Mouse (Mus musculus) kidney, postnatal 0 days (tissue): ENCODE measurements around the gene Gm14085. TPM values are rescaled to one million over a fixed set of nuclear protein-coding genes. Genes with fewer than 3 reads are reported as not detected.

Experiments
- ATAC-seq: fragments of 200-750 bp; cut with Nextera tagmentation; replicated peaks from 2 replicates; pipeline ENCODE4 v1.8.0; 2017; ENCODE audit warnings: low read depth, moderate number of reproducible peaks, moderate TSS enrichment, moderate library complexity; ENCODE audit not compliant: low FRiP score
- DNase-seq: peaks from one replicate; pipeline ENCODE4 v3.0.0-alpha.2; 2016; ENCODE audit warnings: low spot score
- H3K27ac ChIP-seq: fragments of 300-500 bp; sonication (generic); 2 replicates; pipeline ENCODE4 v1.5.1; 2014; ENCODE audit warnings: mild to moderate bottlenecking
- H3K27me3 ChIP-seq: fragments of 300-500 bp; sonication (generic); 2 replicates; pipeline ENCODE4 v1.6.1; 2014; ENCODE audit warnings: low read length, mixed read lengths; ENCODE audit not compliant: insufficient read depth
- H3K36me3 ChIP-seq: fragments of 300-500 bp; sonication (generic); 2 replicates; pipeline ENCODE4 v1.6.1; 2014; ENCODE audit warnings: low read length, mixed read lengths; ENCODE audit not compliant: insufficient read depth
- H3K4me1 ChIP-seq: fragments of 300-500 bp; sonication (generic); replicated peaks from 2 replicates; pipeline ENCODE4 v1.6.1; 2014; ENCODE audit warnings: antibody characterized with exemption, low read length, mixed read lengths; ENCODE audit not compliant: insufficient read depth
- H3K4me2 ChIP-seq: fragments of 300-500 bp; sonication (generic); 2 replicates; pipeline ENCODE4 v1.6.1; 2014; ENCODE audit warnings: mild to moderate bottlenecking, low read length, moderate library complexity, mixed read lengths
- H3K4me3 ChIP-seq: fragments of 300-500 bp; sonication (generic); replicated peaks from 2 replicates; pipeline ENCODE4 v1.5.1; 2014; ENCODE audit warnings: low read depth, low read length
- H3K9ac ChIP-seq: fragments of 300-500 bp; sonication (generic); 2 replicates; pipeline ENCODE4 v1.6.1; 2014; ENCODE audit warnings: low read depth, low read length
- H3K9me3 ChIP-seq: fragments of 300-500 bp; sonication (generic); replicated peaks from 2 replicates; pipeline ENCODE4 v1.6.1; 2016; ENCODE audit warnings: low read length, inconsistent platforms, mixed read lengths
- CTCF ChIP-seq: IDR thresholded peaks from 2 replicates; pipeline ENCODE4 v1.5.1; 2016; ENCODE audit warnings: antibody characterized with exemption, low read depth, mild to moderate bottlenecking, moderate library complexity
- WGBS: fragments of 180-500 bp; shearing (Covaris S2); extraction: QIAGEN DNeasy Blood & Tissue Kit; methylation state at CpG from one replicate; pipeline ENCODE4 v1.1.7; 2014; 5-methylcytosine and 5-hydroxymethylcytosine counted together
- polyA plus RNA-seq: library from polyadenylated mRNA; unstranded; fragments of >200 nt; fragmentation: Nextera tagmentation; extraction: Ambion mirVana; gene quantifications from 2 replicates; pipeline ENCODE4 v1.2.1, GENCODE M21; 2015

The Gm14085 gene
- polyA plus RNA-seq, 1 experiment from 2014 or later, result not detected

GRCm38 (mm10) chr2:122534671-122535070 is 49.9 kb downstream of the Gm14085 start:
- Histone ChIP-seq H3K36me3 (no peaks in the 10 kb centered on the region), H3K4me1 (no peaks in the 10 kb centered on the region), H3K27ac (no peak overlapping the region), H3K9me3 (no peaks in the 10 kb centered on the region), H3K9ac (no peak overlapping the region), H3K4me3 (no peak overlapping the region), H3K27me3 (no peaks in the 10 kb centered on the region), H3K4me2 (no peak overlapping the region)
- TF ChIP-seq CTCF, result no peak
- 83% methylated on average over 2 of the region's 2 CpGs for WGBS
- DNase-seq, result no peak
- ATAC-seq, result no peak

DNA sequence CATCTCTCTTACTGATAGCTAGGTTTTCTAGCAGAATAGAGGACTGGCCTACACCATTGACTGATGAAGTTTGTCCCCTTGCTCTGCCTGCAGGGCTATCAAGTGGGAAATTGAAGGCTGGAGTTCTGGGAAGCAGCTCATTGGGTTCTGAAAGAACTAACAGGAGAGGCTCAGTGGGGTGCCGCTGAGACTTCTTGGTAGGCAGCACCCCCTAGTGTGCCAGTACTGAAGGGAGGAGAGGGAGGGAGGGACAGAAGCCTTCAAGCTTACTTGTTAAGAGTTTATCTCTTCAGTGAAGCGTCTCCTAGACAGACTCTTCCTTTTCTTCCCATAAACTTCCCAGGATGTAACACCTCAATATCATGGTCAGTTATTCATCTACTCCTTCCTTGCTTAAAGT is 73.6 kb downstream of the Gm14085 start:
- H3K9ac ChIP-seq, result no peak overlapping the region
- peak; percentile 68 for TF ChIP-seq CTCF
- no peaks in the 10 kb centered on the region for H3K27me3 ChIP-seq
- H3K27ac ChIP-seq, result no peak overlapping the region
- H3K9me3 ChIP-seq, result no peaks in the 10 kb centered on the region
- no peak overlapping the region for H3K4me3 ChIP-seq
- H3K4me2 ChIP-seq, result no peak overlapping the region
- no peaks in the 10 kb centered on the region for H3K4me1 ChIP-seq
- 38% methylated on average over 2 of the region's 2 CpGs for WGBS
- no peak for ATAC-seq
- DNase-seq, result peak; percentile 54
- H3K36me3 ChIP-seq, result no peaks in the 10 kb centered on the region

GRCm38 (mm10) chr2:122561221-122561620 is 76.5 kb downstream of the Gm14085 start:
- no peak for ATAC-seq
- WGBS, result 91% methylated on average over 5 of the region's 5 CpGs
- H3K9me3 ChIP-seq, result no peaks in the 10 kb centered on the region

GRCm38 (mm10) chr2:122562251-122562650 is 77.5 kb downstream of the Gm14085 start:
- Histone ChIP-seq H3K9ac (no peak overlapping the region), H3K36me3 (no peaks in the 10 kb centered on the region), H3K4me3 (no peak overlapping the region), H3K27me3 (no peaks in the 10 kb centered on the region), H3K4me1 (no peaks in the 10 kb centered on the region), H3K9me3 (no peaks in the 10 kb centered on the region), H3K4me2 (no peak overlapping the region), H3K27ac (no peak overlapping the region)
- ATAC-seq (no peak), DNase-seq (no peak)
- 94% methylated on average over 1 of the region's 1 CpGs for WGBS
- no peak for TF ChIP-seq CTCF

More at GRCm38 (mm10) chr2:122561221-122561620, 76.5 kb downstream of the Gm14085 start:
- Histone ChIP-seq H3K36me3 (no peaks in the 10 kb centered on the region), H3K9ac (no peak overlapping the region), H3K27me3 (no peaks in the 10 kb centered on the region), H3K27ac (no peak overlapping the region), H3K4me1 (no peaks in the 10 kb centered on the region), H3K4me2 (no peak overlapping the region), H3K4me3 (no peak overlapping the region)
- DNase-seq, result no peak
- no peak for TF ChIP-seq CTCF

DNA sequence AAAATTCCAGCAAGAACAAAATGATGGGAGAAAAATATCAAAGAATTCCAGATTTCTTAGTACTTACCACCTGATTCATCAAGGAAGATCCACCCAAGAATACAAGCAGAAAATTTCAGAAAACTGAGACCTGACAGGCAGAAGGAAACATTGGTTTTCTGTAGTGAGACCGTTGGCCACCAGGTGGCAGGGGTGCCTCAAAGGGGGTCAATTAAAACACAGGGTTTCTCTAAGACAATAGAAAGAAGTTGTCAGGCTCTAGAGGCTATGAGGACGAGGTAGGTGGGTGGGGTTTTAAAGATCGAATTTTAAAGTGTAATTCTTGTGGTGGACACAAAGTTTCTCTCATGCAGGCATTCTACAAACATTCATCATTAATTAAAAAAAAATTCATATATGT is 84.7 kb downstream of the Gm14085 start:
- Histone ChIP-seq H3K9me3 (no peaks in the 10 kb centered on the region), H3K9ac (no peak overlapping the region), H3K4me3 (no peak overlapping the region), H3K4me2 (no peak overlapping the region), H3K27me3 (no peaks in the 10 kb centered on the region), H3K4me1 (no peaks in the 10 kb centered on the region), H3K27ac (no peak overlapping the region), H3K36me3 (no peaks in the 10 kb centered on the region)
- ATAC-seq, result no peak
- peak; percentile 82 for DNase-seq
- TF ChIP-seq CTCF, result peak; percentile 90
- 8% methylated on average over 3 of the region's 3 CpGs for WGBS

- DNase-seq (no peak), ATAC-seq (no peak)
- TF ChIP-seq CTCF, result no peak
- Histone ChIP-seq H3K9ac (no peak overlapping the region), H3K4me3 (no peak overlapping the region), H3K27me3 (no peaks in the 10 kb centered on the region), H3K9me3 (no peaks in the 10 kb centered on the region), H3K36me3 (no peaks in the 10 kb centered on the region), H3K27ac (no peak overlapping the region), H3K4me2 (no peak overlapping the region), H3K4me1 (no peaks in the 10 kb centered on the region)
- WGBS, result 79% methylated on average over 4 of the region's 4 CpGs
Measured at GRCm38 (mm10) chr2:122570430-122570829, 85.7 kb downstream of the Gm14085 start.

DNA sequence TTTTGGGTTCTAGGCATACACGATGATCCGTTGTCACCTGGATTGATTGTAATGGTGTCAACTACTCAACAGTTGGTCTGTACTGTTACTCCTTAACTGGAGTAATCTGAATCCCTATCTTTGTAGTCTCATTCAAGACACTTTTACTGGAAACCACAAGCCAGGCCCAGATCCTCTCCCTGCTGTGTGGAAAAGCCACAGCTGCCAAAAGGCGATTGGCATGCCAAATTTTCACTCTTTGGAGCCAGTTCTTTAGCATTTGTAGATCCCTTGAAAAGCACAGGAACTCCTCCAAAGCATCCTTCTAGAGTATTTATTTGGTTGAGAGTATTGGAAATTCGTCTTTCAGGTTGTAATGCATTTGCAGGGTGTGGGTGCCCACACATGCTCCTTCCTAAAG is 86.6 kb downstream of the Gm14085 start:
- H3K4me1 ChIP-seq, result no peaks in the 10 kb centered on the region
- H3K27me3 ChIP-seq, result no peaks in the 10 kb centered on the region
- no peak overlapping the region for H3K4me3 ChIP-seq
- WGBS, result 85% methylated on average over 4 of the region's 4 CpGs
- DNase-seq (no peak), ATAC-seq (no peak)
- H3K9ac ChIP-seq, result no peak overlapping the region
- TF ChIP-seq CTCF, result no peak
- no peaks in the 10 kb centered on the region for H3K9me3 ChIP-seq
- no peak overlapping the region for H3K4me2 ChIP-seq
- no peaks in the 10 kb centered on the region for H3K36me3 ChIP-seq
- H3K27ac ChIP-seq, result no peak overlapping the region
